Comparison of ENCODE assay signal across 17 mouse cellular contexts in genomic region chr2:58237487-58237886, GRCm38 (mm10).
"Had no signal": no experiment of that assay in that cellular context is flagged by ENCODE, and none has a peak within 500 bp of the region (broad histone marks: within the 10 kb centered on the region; RNA-seq: fewer than 3 reads in every experiment).

No protein-coding gene starts in this region.

- H3K27me3 ChIP-seq: lung, embryonic 15.5 days; megakaryocyte, embryonic 14.5 days; midbrain, embryonic 13.5 days; midbrain, embryonic 15.5 days; neural tube, embryonic 12.5 days; stomach, embryonic 15.5 days had no signal

- H3K27ac ChIP-seq: lung, embryonic 15.5 days; macrophage; midbrain, embryonic 13.5 days; midbrain, embryonic 15.5 days; neural tube, embryonic 12.5 days; stomach, embryonic 15.5 days; stomach, postnatal 0 days had no signal

- H3K36me3 ChIP-seq: lung, embryonic 15.5 days; midbrain, embryonic 13.5 days; midbrain, embryonic 15.5 days; neural tube, embryonic 12.5 days; stomach, embryonic 15.5 days had no signal

- H3K4me3 ChIP-seq: lung, embryonic 15.5 days; megakaryocyte, embryonic 14.5 days; midbrain, embryonic 13.5 days; midbrain, embryonic 15.5 days; neural tube, embryonic 12.5 days; stomach, embryonic 15.5 days had no signal

- H3K4me1 ChIP-seq: lung, embryonic 15.5 days; megakaryocyte, embryonic 14.5 days; midbrain, embryonic 13.5 days; midbrain, embryonic 15.5 days; neural tube, embryonic 12.5 days; stomach, embryonic 15.5 days had no signal

- H3K9ac ChIP-seq: lung, embryonic 15.5 days; midbrain, embryonic 13.5 days; midbrain, embryonic 15.5 days; neural tube, embryonic 12.5 days; stomach, embryonic 15.5 days had no signal

- ATAC-seq: lung, postnatal 0 days; midbrain, embryonic 13.5 days; midbrain, embryonic 15.5 days had no signal

- DNase-seq: lung, adult 2 months; lung, postnatal 14 days; lung, postnatal 36 days; right cerebral cortex, postnatal 14 days; thymus, adult 18-20 months; thymus, postnatal 14 days; thymus, postnatal 36 days had no signal

- H3K4me2 ChIP-seq: lung, embryonic 15.5 days; midbrain, embryonic 11.5 days; midbrain, embryonic 13.5 days; midbrain, embryonic 15.5 days; neural tube, embryonic 12.5 days; stomach, embryonic 15.5 days had no signal

- H3K9me3 ChIP-seq: lung, embryonic 15.5 days; midbrain, embryonic 13.5 days; midbrain, embryonic 15.5 days; neural tube, embryonic 12.5 days; stomach, embryonic 15.5 days had no signal
